Mouse (Mus musculus) lung, embryonic 14.5 days (tissue): ENCODE measurements around the gene Cyp1a2. TPM values are rescaled to one million over a fixed set of nuclear protein-coding genes. Genes with fewer than 3 reads are reported as not detected.
A peak's percentile ranks its signal among the peaks of the same experiment; 100 is the strongest.
"Not testable (repeated sequence)": the region's sequence is repeated elsewhere in the genome, so short reads cannot be mapped to it uniquely, and the experiment has no call there.

Source experiments
- ATAC-seq: fragments of 200-750 bp; cut with Nextera tagmentation; 2 replicates; pipeline ENCODE4 v1.8.0; 2017; ENCODE audit warnings: mild to moderate bottlenecking, moderate TSS enrichment, moderate library complexity; ENCODE audit not compliant: insufficient read depth
- DNase-seq: peaks from one replicate; pipeline ENCODE4 v3.0.0-alpha.2; 2015
- H3K27ac ChIP-seq: fragments of 300-500 bp; sonication (generic); 2 replicates; pipeline ENCODE4 v1.5.1; 2014; ENCODE audit warnings: low read depth, mild to moderate bottlenecking, moderate library complexity
- H3K27me3 ChIP-seq: fragments of 300-500 bp; sonication (generic); 2 replicates; pipeline ENCODE4 v1.6.1; 2014; ENCODE audit warnings: low read length, control low read depth; ENCODE audit not compliant: insufficient read depth
- H3K36me3 ChIP-seq: fragments of 300-500 bp; sonication (generic); 2 replicates; pipeline ENCODE4 v1.6.1; 2014; ENCODE audit warnings: control low read depth; ENCODE audit not compliant: insufficient read depth
- H3K4me1 ChIP-seq: fragments of 300-500 bp; sonication (generic); 2 replicates; pipeline ENCODE4 v1.6.1; 2014; ENCODE audit warnings: antibody characterized with exemption, control low read depth; ENCODE audit not compliant: insufficient read depth
- H3K4me2 ChIP-seq: fragments of 300-500 bp; sonication (generic); 2 replicates; pipeline ENCODE4 v1.6.1; 2014; ENCODE audit warnings: mild to moderate bottlenecking
- H3K4me3 ChIP-seq: fragments of 300-500 bp; sonication (generic); 2 replicates; pipeline ENCODE4 v1.5.1; 2014; ENCODE audit warnings: low read depth, low read length
- H3K9ac ChIP-seq: fragments of 300-500 bp; sonication (generic); 2 replicates; pipeline ENCODE4 v1.6.1; 2014
- H3K9me3 ChIP-seq: fragments of 300-500 bp; sonication (generic); 2 replicates; pipeline ENCODE4 v1.6.1; 2016; ENCODE audit warnings: low read depth, low read length, control low read depth
- CTCF ChIP-seq: IDR thresholded peaks from 2 replicates; pipeline ENCODE4 v1.5.1; 2016; ENCODE audit warnings: antibody characterized with exemption, low read depth
- WGBS: fragments of 180-500 bp; shearing (Covaris S2); extraction: QIAGEN DNeasy Blood & Tissue Kit; methylation state at CpG from one replicate; pipeline ENCODE4 v1.1.7; 2014; 5-methylcytosine and 5-hydroxymethylcytosine counted together
- polyA plus RNA-seq: library from polyadenylated mRNA; unstranded; fragments of >200 nt; fragmentation: Nextera tagmentation; extraction: Ambion mirVana; gene quantifications from 2 replicates; pipeline ENCODE4 v1.2.1, GENCODE M21; 2014

Cyp1a2 gene
- polyA plus RNA-seq, 1 experiment from 2014 or later: not detected

GRCm38 (mm10) chr9:57712194-57712593 lies 28.7 kb upstream of the Cyp1a2 start:
- H3K27ac ChIP-seq: no peak overlapping the region
- ATAC-seq: no peak
- H3K4me2 ChIP-seq: no peak overlapping the region
- no peak for DNase-seq
- H3K4me1 ChIP-seq: peaks cover 3% of the 10 kb centered on the region; the same call in 1 of the 2 replicates
- H3K4me3 ChIP-seq: no peak overlapping the region
- WGBS: 62% methylated on average over 2 of the region's 2 CpGs
- peaks cover 50% of the 10 kb centered on the region for H3K36me3 ChIP-seq
- H3K9ac ChIP-seq: no peak overlapping the region
- no peaks in the 10 kb centered on the region for H3K27me3 ChIP-seq
- peak; percentile 38; the same call in 1 of the 2 replicates for TF ChIP-seq CTCF
- H3K9me3 ChIP-seq: no peaks in the 10 kb centered on the region

- H3K27me3 ChIP-seq, DNase-seq, H3K4me3 ChIP-seq, H3K4me2 ChIP-seq, H3K9ac ChIP-seq, H3K4me1 ChIP-seq, H3K9me3 ChIP-seq, H3K27ac ChIP-seq, ATAC-seq: not testable (repeated sequence)
- peaks cover 30% of the 10 kb centered on the region for H3K36me3 ChIP-seq
- WGBS: 92% methylated on average over 5 of the region's 5 CpGs
Observed at GRCm38 (mm10) chr9:57710214-57710613, 26.7 kb upstream of the Cyp1a2 start.

GRCm38 (mm10) chr9:57708720-57709274 lies 25.3 kb upstream of the Cyp1a2 start:
- peaks cover 3% of the 10 kb centered on the region; the same call in 1 of the 2 replicates for H3K4me1 ChIP-seq
- no peak for TF ChIP-seq CTCF
- peak overlapping the region; percentile 89 for H3K9ac ChIP-seq
- H3K4me3 ChIP-seq: peak overlapping the region; percentile 85
- DNase-seq (peak; percentile 71), ATAC-seq (peak; percentile 75)
- H3K36me3 ChIP-seq: peaks cover 17% of the 10 kb centered on the region
- no peaks in the 10 kb centered on the region for H3K9me3 ChIP-seq
- H3K4me2 ChIP-seq: peak overlapping the region; percentile 74
- no peaks in the 10 kb centered on the region for H3K27me3 ChIP-seq
- peak overlapping the region; percentile 87 for H3K27ac ChIP-seq
- WGBS: 2% methylated on average over 38 of the region's 39 CpGs

- H3K27ac ChIP-seq: peak within 1 kb of the TSS; percentile 87
- H3K4me3 ChIP-seq: peak within 1 kb of the TSS; percentile 85
- DNase-seq (peak; percentile 98), ATAC-seq (peak; percentile 98)
- H3K9ac ChIP-seq: peak within 1 kb of the TSS; percentile 89
- H3K4me2 ChIP-seq: peak within 1 kb of the TSS; percentile 74
- H3K27me3 ChIP-seq: no peaks in the 10 kb centered on the region
- peaks cover 12% of the 10 kb centered on the region for H3K36me3 ChIP-seq
- under 1% methylated on average over 23 of the region's 23 CpGs for WGBS
- TF ChIP-seq CTCF: no peak
- H3K9me3 ChIP-seq: no peaks in the 10 kb centered on the region
- peaks cover 3% of the 10 kb centered on the region; the same call in 1 of the 2 replicates for H3K4me1 ChIP-seq
Observed at GRCm38 (mm10) chr9:57708068-57708719, 24.7 kb upstream of the Cyp1a2 start, which contains the start of gene Edc3. Gene Edc3 (plus strand): TSS chr9:57708540.

DNA sequence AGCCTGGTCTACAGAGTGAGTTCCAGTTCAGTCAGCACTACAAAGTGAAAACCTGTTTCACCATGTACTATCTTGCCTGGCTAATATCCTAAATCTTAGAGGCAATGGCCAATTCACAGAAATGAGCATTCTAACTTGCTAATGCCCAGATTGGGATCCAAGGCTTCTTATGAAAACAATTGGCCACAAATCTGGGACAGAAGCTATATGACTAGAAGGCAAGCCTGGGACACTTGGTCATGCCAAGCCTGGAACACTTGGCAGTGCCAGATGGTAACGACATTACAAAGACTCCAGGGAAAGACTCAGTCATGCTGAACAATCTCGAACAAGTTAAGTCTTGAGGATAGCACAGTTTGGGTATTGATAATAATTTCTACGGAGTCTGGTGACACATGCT lies 23.0 kb upstream of the Cyp1a2 start:
- no peak for TF ChIP-seq CTCF
- no peak for ATAC-seq

GRCm38 (mm10) chr9:57698466-57699150 lies 15.1 kb upstream of the Cyp1a2 start:
- H3K27ac ChIP-seq: no peak overlapping the region
- peaks cover 30% of the 10 kb centered on the region for H3K27me3 ChIP-seq
- ATAC-seq (no peak), DNase-seq (peak; percentile 42)
- H3K4me1 ChIP-seq: peaks cover 9% of the 10 kb centered on the region; the same call in 1 of the 2 replicates
- H3K9ac ChIP-seq: no peak overlapping the region
- H3K4me3 ChIP-seq: no peak overlapping the region
- no peaks in the 10 kb centered on the region for H3K9me3 ChIP-seq
- WGBS: 68% methylated on average over 1 of the region's 1 CpGs
- H3K36me3 ChIP-seq: no peaks in the 10 kb centered on the region
- TF ChIP-seq CTCF: no peak
- no peak overlapping the region for H3K4me2 ChIP-seq

More for the DNA sequence above, 23.0 kb upstream of the Cyp1a2 start:
- H3K4me1 ChIP-seq: peaks cover 3% of the 10 kb centered on the region; the same call in 1 of the 2 replicates
- H3K27me3 ChIP-seq: no peaks in the 10 kb centered on the region
- H3K36me3 ChIP-seq: no peaks in the 10 kb centered on the region
- no peaks in the 10 kb centered on the region for H3K9me3 ChIP-seq
- H3K27ac ChIP-seq: no peak overlapping the region
- H3K4me2 ChIP-seq: no peak overlapping the region
- WGBS: 88% methylated on average over 3 of the region's 3 CpGs
- DNase-seq: no peak
- no peak overlapping the region for H3K4me3 ChIP-seq
- H3K9ac ChIP-seq: no peak overlapping the region

- H3K36me3 ChIP-seq: no peaks in the 10 kb centered on the region
- no peak overlapping the region for H3K4me2 ChIP-seq
- no peak overlapping the region for H3K4me3 ChIP-seq
- no peak for ATAC-seq
- H3K27me3 ChIP-seq: peaks cover 30% of the 10 kb centered on the region
- no peak overlapping the region for H3K27ac ChIP-seq
- TF ChIP-seq CTCF: no peak
- peaks cover 9% of the 10 kb centered on the region; the same call in 1 of the 2 replicates for H3K4me1 ChIP-seq
- no peaks in the 10 kb centered on the region for H3K9me3 ChIP-seq
- H3K9ac ChIP-seq: no peak overlapping the region
- DNase-seq: no peak
- 14% methylated on average over 4 of the region's 4 CpGs for WGBS
Observed at GRCm38 (mm10) chr9:57697380-57697779, 13.9 kb upstream of the Cyp1a2 start.
